In genomic region chr5:112286608-112286983, GRCm38 (mm10) we compare ENCODE assay signal across 16 mouse cellular contexts. TPM values are rescaled to one million over a fixed set of nuclear protein-coding genes. Genes with fewer than 3 reads are reported as not detected.
DNase-seq lines count a peak whose midpoint lies in the region; ATAC-seq and TF ChIP-seq lines count a peak whose summit lies in the region.
"Had no signal": no experiment of that assay in that cellular context is flagged by ENCODE, and none has a peak within 500 bp of the region (broad histone marks: within the 10 kb centered on the region; RNA-seq: fewer than 3 reads in every experiment).

No protein-coding gene starts in this region.

- intact Hi-C loops in heart, adult 2 months (cut with DNase I): no loop called here

- peak overlapping the region; percentile 16; the same call in 1 of the 2 replicates for H3K27ac ChIP-seq in heart, embryonic 15.5 days
- H3K27ac ChIP-seq in heart, adult 2 months: no peak overlapping the region; the same call in none of the 2 replicates
- H3K27ac ChIP-seq in intestine, postnatal 0 days (ENCODE audit: low read depth, low read length): peak overlapping the region; percentile 80
- H3K27ac ChIP-seq in stomach, postnatal 0 days (replicated peaks): 0 out of 2 replicates have a peak overlapping the region, but pooled peaks have one; percentile 13
- H3K27ac ChIP-seq in forebrain, embryonic 10.5 days: no peak overlapping the region
- H3K27ac ChIP-seq: forebrain, embryonic 13.5 days; limb, embryonic 13.5 days; neural tube, embryonic 13.5 days had no signal

- ATAC-seq in heart, embryonic 15.5 days (replicated peaks; ENCODE audit: insufficient number of reproducible peaks, insufficient read depth, low FRiP score, low read depth): no peak
- ATAC-seq in intestine, postnatal 0 days: no peak
- ATAC-seq in stomach, postnatal 0 days (ENCODE audit: low FRiP score, low TSS enrichment): no peak
- ATAC-seq: forebrain, embryonic 13.5 days had no signal

- H3K9ac ChIP-seq in heart, embryonic 15.5 days: no peak overlapping the region
- no peak overlapping the region for H3K9ac ChIP-seq in heart, adult 2 months (ENCODE audit: low read depth, low read length)
- H3K9ac ChIP-seq in intestine, postnatal 0 days (ENCODE audit: low read depth, low read length): no peak overlapping the region
- H3K9ac ChIP-seq in stomach, postnatal 0 days (ENCODE audit: low read length): no peak overlapping the region
- H3K9ac ChIP-seq: forebrain, embryonic 13.5 days; limb, embryonic 13.5 days; neural tube, embryonic 13.5 days had no signal

- no peak overlapping the region for H3K4me2 ChIP-seq in heart, embryonic 15.5 days
- H3K4me2 ChIP-seq in intestine, postnatal 0 days (replicated peaks; ENCODE audit: low read depth): peak overlapping the region; percentile 30; the same call in 1 of the 2 replicates
- no peak overlapping the region for H3K4me2 ChIP-seq in stomach, postnatal 0 days (replicated peaks; ENCODE audit: low read depth)
- H3K4me2 ChIP-seq: forebrain, embryonic 13.5 days; limb, embryonic 13.5 days; neural tube, embryonic 13.5 days had no signal

- no peak overlapping the region for H3K4me3 ChIP-seq in heart, embryonic 15.5 days
- H3K4me3 ChIP-seq in heart, adult 2 months: no peak overlapping the region
- H3K4me3 ChIP-seq in intestine, postnatal 0 days (ENCODE audit: low read depth, low read length): no peak overlapping the region
- no peak overlapping the region for H3K4me3 ChIP-seq in stomach, postnatal 0 days (ENCODE audit: low read depth, low read length)
- H3K4me3 ChIP-seq in forebrain, embryonic 10.5 days: no peak overlapping the region
- H3K4me3 ChIP-seq: forebrain, embryonic 13.5 days; gastrocnemius, adult 2 months; limb, embryonic 13.5 days; neural tube, embryonic 13.5 days had no signal

- no peaks in the 10 kb centered on the region for H3K27me3 ChIP-seq in heart, embryonic 15.5 days
- no peaks in the 10 kb centered on the region for H3K27me3 ChIP-seq in heart, adult 2 months (ENCODE audit: control insufficient read depth, insufficient read depth, low read length)
- H3K27me3 ChIP-seq in intestine, postnatal 0 days (replicated peaks; ENCODE audit: control insufficient read depth, insufficient read depth, low read length): no peaks in the 10 kb centered on the region
- H3K27me3 ChIP-seq in stomach, postnatal 0 days (ENCODE audit: control insufficient read depth, insufficient read depth, low read length): no peaks in the 10 kb centered on the region
- H3K27me3 ChIP-seq in forebrain, embryonic 10.5 days (ENCODE audit: poor library complexity, severe bottlenecking): no peaks in the 10 kb centered on the region
- H3K27me3 ChIP-seq: forebrain, embryonic 13.5 days; limb, embryonic 13.5 days; neural tube, embryonic 13.5 days had no signal

- H3K9me3 ChIP-seq in heart, embryonic 15.5 days (replicated peaks): no peaks in the 10 kb centered on the region
- H3K9me3 ChIP-seq in intestine, postnatal 0 days (ENCODE audit: control insufficient read depth): no peaks in the 10 kb centered on the region
- no peaks in the 10 kb centered on the region for H3K9me3 ChIP-seq in stomach, postnatal 0 days (ENCODE audit: control insufficient read depth, low read length)
- no peaks in the 10 kb centered on the region for H3K9me3 ChIP-seq in forebrain, embryonic 10.5 days
- H3K9me3 ChIP-seq: forebrain, embryonic 13.5 days; limb, embryonic 13.5 days; neural tube, embryonic 13.5 days had no signal

- DNase-seq in heart, adult 2 months: no peak
- peak; percentile 54 for DNase-seq in thymus, postnatal 0 days (ENCODE audit: low spot score)
- DNase-seq in thymus, postnatal 36 days: no peak
- no peak for DNase-seq in stomach, postnatal 0 days (ENCODE audit: low spot score)
- DNase-seq in adrenal gland, adult 8-10 months: no peak
- DNase-seq in forebrain, embryonic 10.5 days (ENCODE audit: extremely low spot score, low spot score): no peak
- DNase-seq: cerebellum, adult 2 months; gastrocnemius, adult 2 months; lung, postnatal 14 days; retina, postnatal 1 day had no signal

- WGBS in heart, embryonic 15.5 days: 68% methylated on average over 2 of the region's 2 CpGs
- 73% methylated on average over 2 of the region's 2 CpGs for WGBS in heart, adult 2 months
- WGBS in intestine, postnatal 0 days: 57% methylated on average over 2 of the region's 2 CpGs
- 73% methylated on average over 2 of the region's 2 CpGs for WGBS in stomach, postnatal 0 days
- 90% methylated on average over 2 of the region's 2 CpGs for WGBS in forebrain, embryonic 10.5 days

- H3K36me3 ChIP-seq in heart, embryonic 15.5 days: no peaks in the 10 kb centered on the region
- no peaks in the 10 kb centered on the region; the same call in 1 of the 2 replicates for H3K36me3 ChIP-seq in heart, adult 2 months (ENCODE audit: control insufficient read depth, insufficient read depth, low read length)
- no peaks in the 10 kb centered on the region for H3K36me3 ChIP-seq in intestine, postnatal 0 days (ENCODE audit: control insufficient read depth, insufficient read depth)
- no peaks in the 10 kb centered on the region for H3K36me3 ChIP-seq in stomach, postnatal 0 days (ENCODE audit: control insufficient read depth, insufficient read depth, low read length)
- H3K36me3 ChIP-seq in forebrain, embryonic 10.5 days (replicated peaks): peaks cover 4% of the 10 kb centered on the region; the same call in 1 of the 2 replicates
- H3K36me3 ChIP-seq: limb, embryonic 13.5 days; neural tube, embryonic 13.5 days had no signal

- no peak for TF ChIP-seq CTCF in heart, adult 2 months (IDR thresholded peaks at IDR 0.05)
- TF ChIP-seq CTCF in intestine, postnatal 0 days (IDR thresholded peaks at IDR 0.05; ENCODE audit: low read depth): no peak
- TF ChIP-seq CTCF in stomach, postnatal 0 days (IDR thresholded peaks at IDR 0.05; ENCODE audit: low read depth): no peak

- peaks cover 8% of the 10 kb centered on the region; the same call in 1 of the 2 replicates for H3K79me2 ChIP-seq in heart, adult 2 months (replicated peaks; ENCODE audit: control insufficient read depth, insufficient read depth, low read length)

- no peak for TF ChIP-seq EP300 in heart, adult 2 months (IDR thresholded peaks at IDR 0.05; ENCODE audit: insufficient read depth, low read depth, low read length)
- no peak for TF ChIP-seq EP300 in stomach, postnatal 0 days (optimal IDR thresholded peaks at IDR 0.05)

- TF ChIP-seq POLR2A in heart, adult 2 months (IDR thresholded peaks at IDR 0.05; ENCODE audit: insufficient read depth, low read depth, low read length): no peak

- H3K4me1 ChIP-seq in heart, embryonic 15.5 days (replicated peaks): peaks cover 82% of the 10 kb centered on the region
- H3K4me1 ChIP-seq in heart, adult 2 months (ENCODE audit: control insufficient read depth, insufficient read depth, low read length): peaks cover 52% of the 10 kb centered on the region
- H3K4me1 ChIP-seq in intestine, postnatal 0 days (replicated peaks; ENCODE audit: control insufficient read depth, insufficient read depth, low read length): peaks cover 3% of the 10 kb centered on the region; the same call in 1 of the 2 replicates
- peaks cover 4% of the 10 kb centered on the region for H3K4me1 ChIP-seq in stomach, postnatal 0 days (replicated peaks; ENCODE audit: control insufficient read depth, insufficient read depth)
- peaks cover 55% of the 10 kb centered on the region for H3K4me1 ChIP-seq in forebrain, embryonic 10.5 days

RNA-seq across cellular contexts. Expression of gene Tpst2, which starts 10.1 kb away (rescaled TPM):
- 38.5 and 47.8 TPM in 2 replicates for polyA plus RNA-seq in heart, embryonic 15.5 days (2015; fragmentation: Nextera tagmentation; extraction: Ambion mirVana)
- total RNA-seq in heart, adult 2 months (2021): 10 to 100 TPM; 38.3 to 43.6 TPM
- polyA plus RNA-seq in heart, adult 2 months (2012; rRNA removed): 36.9 and 37.7 TPM in 2 replicates
- polyA plus RNA-seq in thymus, postnatal 0 days (2015; fragmentation: Nextera tagmentation; extraction: Ambion mirVana): 44.6 and 45.3 TPM in 2 replicates
- 45.3 and 48.4 TPM in 2 replicates for polyA plus RNA-seq in intestine, postnatal 0 days (2015; fragmentation: Nextera tagmentation; extraction: Ambion mirVana)
- 29.2 and 30.2 TPM in 2 replicates for polyA plus RNA-seq in stomach, postnatal 0 days (2015; fragmentation: Nextera tagmentation; extraction: Ambion mirVana)
- total RNA-seq in adrenal gland, adult 8-10 months (2022): 100 to 1,000 TPM; 143 to 211 (median 173) TPM
- polyA plus RNA-seq in forebrain, embryonic 10.5 days (2016; fragmentation: Nextera tagmentation; extraction: Ambion mirVana): 36.7 and 37.7 TPM in 2 replicates

RNA-seq across cellular contexts. Expression of gene Crybb1, which starts 31.0 kb away (rescaled TPM):
- polyA plus RNA-seq in heart, embryonic 15.5 days (2015; fragmentation: Nextera tagmentation; extraction: Ambion mirVana): 1.6 and 2.1 TPM in 2 replicates
- 1 to 10 TPM; 1.5 to 3.3 TPM for total RNA-seq in heart, adult 2 months (2021)
- polyA plus RNA-seq in heart, adult 2 months (2012; rRNA removed): 2.1 and 2.3 TPM in 2 replicates
- 0.49 and 0.74 TPM in 2 replicates for polyA plus RNA-seq in thymus, postnatal 0 days (2015; fragmentation: Nextera tagmentation; extraction: Ambion mirVana)
- 0.22 and 0.34 TPM in 2 replicates for polyA plus RNA-seq in intestine, postnatal 0 days (2015; fragmentation: Nextera tagmentation; extraction: Ambion mirVana)
- 1.7 and 2.0 TPM in 2 replicates for polyA plus RNA-seq in stomach, postnatal 0 days (2015; fragmentation: Nextera tagmentation; extraction: Ambion mirVana)
- total RNA-seq in adrenal gland, adult 8-10 months (2022): 1 to 10 TPM in 3 of 4 experiments, under 1 TPM in 1; 0.74 to 7.0 (median 2.6) TPM
- polyA plus RNA-seq in forebrain, embryonic 10.5 days (2016; fragmentation: Nextera tagmentation; extraction: Ambion mirVana): 0.30 TPM in 1 of 2 replicates, not detected in the other
- total RNA-seq: hematopoietic stem cell, adult 5-6 weeks had no signal

RNA-seq across cellular contexts. Expression of gene Cryba4, which starts 34.3 kb away (rescaled TPM):
- polyA plus RNA-seq in heart, embryonic 15.5 days (2015; fragmentation: Nextera tagmentation; extraction: Ambion mirVana): 1.2 and 1.4 TPM in 2 replicates
- total RNA-seq in heart, adult 2 months (2021): 1 to 10 TPM; 5.3 to 7.1 TPM
- polyA plus RNA-seq in heart, adult 2 months (2012; rRNA removed): 14.4 and 33.8 TPM in 2 replicates
- polyA plus RNA-seq in thymus, postnatal 0 days (2015; fragmentation: Nextera tagmentation; extraction: Ambion mirVana): 1.2 and 1.8 TPM in 2 replicates
- 1.1 and 1.3 TPM in 2 replicates for polyA plus RNA-seq in intestine, postnatal 0 days (2015; fragmentation: Nextera tagmentation; extraction: Ambion mirVana)
- 1.9 and 2.2 TPM in 2 replicates for polyA plus RNA-seq in stomach, postnatal 0 days (2015; fragmentation: Nextera tagmentation; extraction: Ambion mirVana)
- 100 to 1,000 TPM in 1 of 4 experiments, 10 to 100 TPM in 3; 42.1 to 126 (median 66.3) TPM for total RNA-seq in adrenal gland, adult 8-10 months (2022)
- polyA plus RNA-seq in forebrain, embryonic 10.5 days (2016; fragmentation: Nextera tagmentation; extraction: Ambion mirVana): 0.48 TPM in 1 of 2 replicates, not detected in the other
- total RNA-seq: hematopoietic stem cell, adult 5-6 weeks had no signal

RNA-seq across cellular contexts. Expression of gene Tfip11, which starts 39.6 kb away (rescaled TPM):
- 15.2 and 19.6 TPM in 2 replicates for polyA plus RNA-seq in heart, embryonic 15.5 days (2015; fragmentation: Nextera tagmentation; extraction: Ambion mirVana)
- 10 to 100 TPM; 17.6 to 19.4 TPM for total RNA-seq in heart, adult 2 months (2021)
- polyA plus RNA-seq in heart, adult 2 months (2012; rRNA removed): 16.0 and 18.5 TPM in 2 replicates
- 26.9 and 27.9 TPM in 2 replicates for polyA plus RNA-seq in thymus, postnatal 0 days (2015; fragmentation: Nextera tagmentation; extraction: Ambion mirVana)
- polyA plus RNA-seq in intestine, postnatal 0 days (2015; fragmentation: Nextera tagmentation; extraction: Ambion mirVana): 13.6 and 14.3 TPM in 2 replicates
- polyA plus RNA-seq in stomach, postnatal 0 days (2015; fragmentation: Nextera tagmentation; extraction: Ambion mirVana): 12.4 and 12.9 TPM in 2 replicates
- 10 to 100 TPM; 36.2 to 44.0 (median 38.9) TPM for total RNA-seq in adrenal gland, adult 8-10 months (2022)
- polyA plus RNA-seq in forebrain, embryonic 10.5 days (2016; fragmentation: Nextera tagmentation; extraction: Ambion mirVana): 41.7 and 42.0 TPM in 2 replicates

RNA-seq across cellular contexts. Expression of gene Srrd, which starts 56.2 kb away (rescaled TPM):
- 20.7 and 28.8 TPM in 2 replicates for polyA plus RNA-seq in heart, embryonic 15.5 days (2015; fragmentation: Nextera tagmentation; extraction: Ambion mirVana)
- 1 to 10 TPM; 6.5 to 7.3 TPM for total RNA-seq in heart, adult 2 months (2021)
- 23.4 and 28.4 TPM in 2 replicates for polyA plus RNA-seq in heart, adult 2 months (2012; rRNA removed)
- 28.0 and 30.2 TPM in 2 replicates for polyA plus RNA-seq in thymus, postnatal 0 days (2015; fragmentation: Nextera tagmentation; extraction: Ambion mirVana)
- 15.4 and 19.0 TPM in 2 replicates for polyA plus RNA-seq in intestine, postnatal 0 days (2015; fragmentation: Nextera tagmentation; extraction: Ambion mirVana)
- polyA plus RNA-seq in stomach, postnatal 0 days (2015; fragmentation: Nextera tagmentation; extraction: Ambion mirVana): 19.3 and 20.9 TPM in 2 replicates
- total RNA-seq in adrenal gland, adult 8-10 months (2022): 10 to 100 TPM; 26.0 to 51.5 (median 29.9) TPM
- 47.2 and 48.9 TPM in 2 replicates for polyA plus RNA-seq in forebrain, embryonic 10.5 days (2016; fragmentation: Nextera tagmentation; extraction: Ambion mirVana)

Comparison
In these comparisons a context has a peak if more than half of its experiments do, and no peak if none do; other contexts are left out.
1. H3K27ac ChIP-seq: peak in heart, embryonic 15.5 days (single experiment), intestine, postnatal 0 days (single experiment) and stomach, postnatal 0 days (single experiment); none in heart, adult 2 months (single experiment) and forebrain, embryonic 10.5 days (single experiment).